Mouse (Mus musculus) intestine, embryonic 15.5 days (tissue): ENCODE results near the gene Slc22a14. TPM values are rescaled to one million over a fixed set of nuclear protein-coding genes. Genes with fewer than 3 reads are reported as not detected.

Experiments
- ATAC-seq: fragments of 200-750 bp; cut with Nextera tagmentation; 2 replicates; pipeline ENCODE4 v1.8.0; 2017; ENCODE audit warnings: moderate TSS enrichment, moderate library complexity
- H3K27ac ChIP-seq: fragments of 300-500 bp; sonication (generic); 2 replicates; pipeline ENCODE4 v1.5.1; 2015; ENCODE audit warnings: mild to moderate bottlenecking, inconsistent platforms
- H3K27me3 ChIP-seq: fragments of 300-500 bp; sonication (generic); replicated peaks from 2 replicates; pipeline ENCODE4 v1.6.1; 2015; ENCODE audit warnings: inconsistent platforms
- H3K36me3 ChIP-seq: fragments of 300-500 bp; sonication (generic); 2 replicates; pipeline ENCODE4 v1.6.1; 2015; ENCODE audit warnings: inconsistent platforms
- H3K4me1 ChIP-seq: fragments of 300-500 bp; sonication (generic); replicated peaks from 2 replicates; pipeline ENCODE4 v1.6.1; 2015; ENCODE audit warnings: inconsistent platforms
- H3K4me2 ChIP-seq: fragments of 300-500 bp; sonication (generic); replicated peaks from 2 replicates; pipeline ENCODE4 v1.6.1; 2015; ENCODE audit warnings: mild to moderate bottlenecking, inconsistent platforms
- H3K4me3 ChIP-seq: fragments of 300-500 bp; sonication (generic); replicated peaks from 2 replicates; pipeline ENCODE4 v1.5.1; 2015; ENCODE audit warnings: inconsistent platforms
- H3K9ac ChIP-seq: fragments of 300-500 bp; sonication (generic); 2 replicates; pipeline ENCODE4 v1.6.1; 2015; ENCODE audit warnings: inconsistent platforms
- H3K9me3 ChIP-seq: fragments of 300-500 bp; sonication (generic); 2 replicates; pipeline ENCODE4 v1.6.1; 2016; ENCODE audit warnings: inconsistent platforms
- WGBS: fragments of 180-500 bp; shearing (Covaris S2); methylation state at CpG from one replicate; pipeline ENCODE4 v1.1.7; 2015; 5-methylcytosine and 5-hydroxymethylcytosine counted together
- polyA plus RNA-seq: library from polyadenylated mRNA; unstranded; fragments of >200 nt; fragmentation: Nextera tagmentation; extraction: Ambion mirVana; gene quantifications from 2 replicates; pipeline ENCODE4 v1.2.1, GENCODE M21; 2015

Gene Slc22a14
- 0.06 TPM in 1 of 2 replicates, not detected in the other for polyA plus RNA-seq

- no peaks in the 10 kb centered on the region for H3K9me3 ChIP-seq
- no peak within 1 kb of the TSS for H3K9ac ChIP-seq
- no peaks in the 10 kb centered on the region for H3K4me1 ChIP-seq
- no peak within 1 kb of the TSS for H3K4me2 ChIP-seq
- H3K27ac ChIP-seq = no peak within 1 kb of the TSS
- no peaks in the 10 kb centered on the region for H3K27me3 ChIP-seq
- no peak for ATAC-seq
- no peak within 1 kb of the TSS for H3K4me3 ChIP-seq
- 73% methylated on average over 7 of the region's 7 CpGs for WGBS
- H3K36me3 ChIP-seq = peaks cover 7% of the 10 kb centered on the region; the same call in 1 of the 2 replicates
Measured at GRCm38 (mm10) chr9:119365284-119365683, at the start of gene Slc22a14. Gene Slc22a14 (minus strand): TSS chr9:119365553.

GRCm38 (mm10) chr9:119409864-119410263, 44.5 kb upstream of the Slc22a14 start:
- peaks cover 6% of the 10 kb centered on the region; the same call in 1 of the 2 replicates for H3K9me3 ChIP-seq
- no peak overlapping the region for H3K4me2 ChIP-seq
- H3K27me3 ChIP-seq = no peaks in the 10 kb centered on the region
- WGBS = 80% methylated on average over 5 of the region's 5 CpGs
- H3K9ac ChIP-seq = no peak overlapping the region
- H3K4me1 ChIP-seq = peaks cover 17% of the 10 kb centered on the region
- H3K4me3 ChIP-seq = no peak overlapping the region
- no peak overlapping the region for H3K27ac ChIP-seq
- no peak for ATAC-seq
- H3K36me3 ChIP-seq = 0 out of 2 replicates have a peak, but pooled peaks cover 3% of the 10 kb centered on the region

GRCm38 (mm10) chr9:119408898-119409664, 43.7 kb upstream of the Slc22a14 start:
- no peak overlapping the region for H3K9ac ChIP-seq
- no peak for ATAC-seq

GRCm38 (mm10) chr9:119407884-119408283, 42.5 kb upstream of the Slc22a14 start:
- Histone ChIP-seq H3K36me3 (no peaks in the 10 kb centered on the region), H3K9ac (no peak overlapping the region), H3K27me3 (no peaks in the 10 kb centered on the region), H3K4me2 (no peak overlapping the region), H3K9me3 (0 out of 2 replicates have a peak, but pooled peaks cover 3% of the 10 kb centered on the region), H3K4me3 (no peak overlapping the region), H3K4me1 (peaks cover 28% of the 10 kb centered on the region), H3K27ac (no peak overlapping the region)
- WGBS = 71% methylated on average over 15 of the region's 15 CpGs
- no peak for ATAC-seq

More at GRCm38 (mm10) chr9:119408898-119409664, 43.7 kb upstream of the Slc22a14 start:
- H3K4me3 ChIP-seq = no peak overlapping the region
- H3K4me2 ChIP-seq = no peak overlapping the region
- peaks cover 17% of the 10 kb centered on the region for H3K4me1 ChIP-seq
- no peak overlapping the region for H3K27ac ChIP-seq
- no peaks in the 10 kb centered on the region for H3K27me3 ChIP-seq
- H3K36me3 ChIP-seq = 0 out of 2 replicates have a peak, but pooled peaks cover 3% of the 10 kb centered on the region
- H3K9me3 ChIP-seq = peaks cover 6% of the 10 kb centered on the region; the same call in 1 of the 2 replicates
- 78% methylated on average over 11 of the region's 11 CpGs for WGBS

GRCm38 (mm10) chr9:119404090-119404489, 38.7 kb upstream of the Slc22a14 start:
- H3K9me3 ChIP-seq = no peaks in the 10 kb centered on the region
- H3K9ac ChIP-seq = no peak overlapping the region
- peaks cover 32% of the 10 kb centered on the region for H3K4me1 ChIP-seq
- no peaks in the 10 kb centered on the region for H3K36me3 ChIP-seq
- WGBS = 75% methylated on average over 5 of the region's 5 CpGs
- H3K4me3 ChIP-seq = peak overlapping the region; percentile 89
- peak overlapping the region; percentile 98 for H3K4me2 ChIP-seq
- no peak for ATAC-seq
- H3K27ac ChIP-seq = no peak overlapping the region
- H3K27me3 ChIP-seq = no peaks in the 10 kb centered on the region

GRCm38 (mm10) chr9:119403236-119403641, 37.9 kb upstream of the Slc22a14 start:
- ATAC-seq = peak; percentile 26
- Histone ChIP-seq H3K9me3 (no peaks in the 10 kb centered on the region), H3K27ac (peak overlapping the region; percentile 98), H3K4me2 (peak overlapping the region; percentile 98), H3K9ac (peak overlapping the region; percentile 97), H3K36me3 (no peaks in the 10 kb centered on the region), H3K4me1 (peaks cover 29% of the 10 kb centered on the region), H3K27me3 (no peaks in the 10 kb centered on the region), H3K4me3 (peak overlapping the region; percentile 89)
- WGBS = 0% methylated on average over 26 of the region's 26 CpGs

GRCm38 (mm10) chr9:119402253-119403235, 37.2 kb upstream of the Slc22a14 start:
- H3K9ac ChIP-seq = peak overlapping the region; percentile 97
- H3K27me3 ChIP-seq = no peaks in the 10 kb centered on the region
- H3K27ac ChIP-seq = peak overlapping the region; percentile 98
- ATAC-seq = peak; percentile 60
- no peaks in the 10 kb centered on the region for H3K9me3 ChIP-seq
- peak overlapping the region; percentile 89 for H3K4me3 ChIP-seq
- peaks cover 23% of the 10 kb centered on the region for H3K4me1 ChIP-seq
- H3K4me2 ChIP-seq = peak overlapping the region; percentile 98
- H3K36me3 ChIP-seq = no peaks in the 10 kb centered on the region
- WGBS = under 1% methylated on average over 125 of the region's 127 CpGs

- Histone ChIP-seq H3K4me3 (peak within 1 kb of the TSS; percentile 89), H3K9me3 (no peaks in the 10 kb centered on the region), H3K4me1 (peaks cover 23% of the 10 kb centered on the region), H3K9ac (peak within 1 kb of the TSS; percentile 97), H3K36me3 (no peaks in the 10 kb centered on the region), H3K27me3 (no peaks in the 10 kb centered on the region), H3K27ac (peak within 1 kb of the TSS; percentile 98), H3K4me2 (peak within 1 kb of the TSS; percentile 98)
- 0% methylated on average over 23 of the region's 32 CpGs for WGBS
- ATAC-seq = peak; percentile 96
Measured at GRCm38 (mm10) chr9:119401801-119402214, 36.5 kb upstream of the Slc22a14 start, which contains the start of gene Acvr2b. Gene Acvr2b (plus strand): TSS chr9:119402118.

GRCm38 (mm10) chr9:119401351-119401750, 36.0 kb upstream of the Slc22a14 start:
- no peaks in the 10 kb centered on the region for H3K27me3 ChIP-seq
- H3K4me1 ChIP-seq = peaks cover 23% of the 10 kb centered on the region
- 0 out of 2 replicates have a peak overlapping the region, but pooled peaks have one; percentile 10 for H3K27ac ChIP-seq
- H3K9ac ChIP-seq = peak overlapping the region; percentile 5; the same call in 1 of the 2 replicates
- H3K4me3 ChIP-seq = peak overlapping the region; percentile 89
- 4% methylated on average over 7 of the region's 7 CpGs for WGBS
- no peaks in the 10 kb centered on the region for H3K9me3 ChIP-seq
- ATAC-seq = peak; percentile 18
- no peaks in the 10 kb centered on the region for H3K36me3 ChIP-seq
- peak overlapping the region; percentile 98 for H3K4me2 ChIP-seq

GRCm38 (mm10) chr9:119394808-119395207, 29.5 kb upstream of the Slc22a14 start:
- Histone ChIP-seq H3K4me1 (no peaks in the 10 kb centered on the region), H3K9ac (no peak overlapping the region), H3K9me3 (no peaks in the 10 kb centered on the region), H3K36me3 (no peaks in the 10 kb centered on the region), H3K4me2 (no peak overlapping the region), H3K4me3 (no peak overlapping the region), H3K27ac (no peak overlapping the region), H3K27me3 (no peaks in the 10 kb centered on the region)
- 83% methylated on average over 1 of the region's 1 CpGs for WGBS
- no peak for ATAC-seq

GRCm38 (mm10) chr9:119390214-119390613, 24.9 kb upstream of the Slc22a14 start:
- Histone ChIP-seq H3K36me3 (no peaks in the 10 kb centered on the region), H3K9ac (no peak overlapping the region), H3K27me3 (no peaks in the 10 kb centered on the region), H3K4me1 (no peaks in the 10 kb centered on the region), H3K27ac (no peak overlapping the region), H3K9me3 (no peaks in the 10 kb centered on the region), H3K4me2 (no peak overlapping the region), H3K4me3 (no peak overlapping the region)
- ATAC-seq = no peak
- WGBS = 89% methylated on average over 2 of the region's 2 CpGs

- Histone ChIP-seq H3K4me1 (no peaks in the 10 kb centered on the region), H3K4me2 (no peak overlapping the region), H3K9ac (no peak overlapping the region), H3K4me3 (no peak overlapping the region), H3K36me3 (no peaks in the 10 kb centered on the region), H3K27ac (no peak overlapping the region), H3K9me3 (no peaks in the 10 kb centered on the region), H3K27me3 (no peaks in the 10 kb centered on the region)
- no peak for ATAC-seq
- 47% methylated on average over 5 of the region's 5 CpGs for WGBS
Measured at GRCm38 (mm10) chr9:119388956-119389355, 23.6 kb upstream of the Slc22a14 start.
